Mouse (Mus musculus) G1E (cell line): ENCODE measurements around the gene Il4ra.

ENCODE experiments used
- CTCF ChIP-seq: IDR thresholded peaks from 2 replicates; pipeline ENCODE4 v1.5.1; 2012; ENCODE audit warnings: low read depth, low read length, inconsistent platforms, mixed read lengths
- GATA1 ChIP-seq: IDR thresholded peaks from 2 replicates; pipeline ENCODE4 v1.6.1; 2012; ENCODE audit warnings: borderline replicate concordance, low read length, inconsistent platforms, mixed read lengths

DNA sequence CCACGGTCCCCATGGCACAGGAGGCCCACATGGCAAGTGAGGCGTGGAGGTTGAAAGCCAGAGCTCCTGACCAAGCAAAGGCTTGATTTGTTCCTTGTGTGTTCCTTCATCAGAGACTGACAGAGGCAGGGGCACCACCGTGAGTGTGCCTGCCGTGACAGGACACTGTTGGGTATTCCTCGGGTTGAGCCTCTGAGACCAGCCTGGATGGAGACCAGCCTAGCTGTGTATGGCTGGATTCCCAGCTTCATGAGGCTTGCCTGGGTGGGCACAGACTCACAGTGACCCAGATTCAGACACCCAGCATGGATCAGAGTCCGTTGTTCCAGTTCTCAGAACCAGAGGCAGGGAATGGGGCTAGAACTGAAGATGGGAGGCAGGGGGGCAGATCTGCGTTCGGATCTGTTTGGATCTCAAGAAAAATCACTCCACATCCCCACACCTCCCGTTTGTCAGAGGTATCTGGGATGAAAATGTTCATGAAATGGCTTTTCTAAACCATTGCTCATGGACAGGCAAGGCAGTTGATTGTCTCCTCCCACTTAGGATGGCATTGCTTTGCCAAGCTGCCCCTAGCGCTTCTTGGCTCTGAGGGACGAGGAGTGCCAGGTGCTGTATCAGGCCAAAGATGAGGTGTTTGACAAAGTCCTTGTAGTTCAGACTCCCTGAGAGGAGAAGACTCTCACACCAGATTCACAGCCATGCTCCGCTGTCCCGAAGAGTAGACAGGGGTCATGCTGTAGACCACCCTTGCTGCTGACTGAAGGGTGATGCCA lies 1.9 kb downstream of the Il4ra start:
- TF ChIP-seq GATA1 (no peak), CTCF (no peak)
